In the genomic region with DNA sequence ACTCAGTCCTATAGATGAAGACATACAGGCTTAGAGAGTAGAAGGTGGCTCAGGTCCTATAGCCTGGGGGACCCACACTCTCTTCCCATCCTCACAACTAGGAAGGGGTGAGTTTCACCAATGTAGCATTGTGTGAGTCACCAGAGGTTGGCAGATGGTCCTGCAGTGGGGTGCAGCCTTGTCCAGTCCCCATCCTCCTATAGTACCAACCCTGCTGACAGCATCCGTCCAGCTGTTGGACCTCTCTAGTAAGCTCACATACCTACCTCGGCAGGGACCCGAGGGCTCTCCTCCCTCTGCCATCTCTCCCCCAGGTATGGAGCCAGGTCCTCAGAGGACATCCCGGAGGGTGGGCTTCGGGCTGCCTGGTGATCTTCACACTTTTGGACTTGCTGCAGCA, we compare ENCODE assay signal across 22 mouse cellular contexts. TPM values are rescaled to one million over a fixed set of nuclear protein-coding genes. Genes with fewer than 3 reads are reported as not detected.
"Had no signal": no experiment of that assay in that cellular context is flagged by ENCODE, and none has a peak within 500 bp of the region (broad histone marks: within the 10 kb centered on the region; RNA-seq: fewer than 3 reads in every experiment).

No protein-coding gene starts in this region.

- H3K4me3 ChIP-seq: layer of hippocampus, adult 2 months; limb, embryonic 10.5 days; limb, embryonic 13.5 days; liver, embryonic 12.5 days; liver, embryonic 15.5 days; lung, embryonic 15.5 days; megakaryocyte, embryonic 14.5 days; midbrain, embryonic 10.5 days; midbrain, embryonic 13.5 days had no signal

- H3K27ac ChIP-seq: kidney, postnatal 0 days; layer of hippocampus, adult 2 months; limb, embryonic 10.5 days; limb, embryonic 13.5 days; liver, embryonic 12.5 days; liver, embryonic 15.5 days; lung, embryonic 15.5 days; midbrain, embryonic 10.5 days; midbrain, embryonic 13.5 days; stomach, postnatal 0 days had no signal

- H3K9me3 ChIP-seq: limb, embryonic 10.5 days; limb, embryonic 13.5 days; liver, embryonic 12.5 days; liver, embryonic 15.5 days; lung, embryonic 15.5 days; megakaryocyte, embryonic 14.5 days; midbrain, embryonic 10.5 days; midbrain, embryonic 13.5 days had no signal

- H3K36me3 ChIP-seq: limb, embryonic 10.5 days; limb, embryonic 13.5 days; liver, embryonic 12.5 days; liver, embryonic 15.5 days; lung, embryonic 15.5 days; midbrain, embryonic 10.5 days; midbrain, embryonic 13.5 days had no signal

- H3K9ac ChIP-seq: limb, embryonic 13.5 days; liver, embryonic 12.5 days; liver, embryonic 15.5 days; lung, embryonic 15.5 days; midbrain, embryonic 13.5 days had no signal

- H3K4me1 ChIP-seq: liver, embryonic 15.5 days had no signal

- DNase-seq: kidney, postnatal 25 days; layer of hippocampus, adult 9-11 months; liver; lung, adult 18-20 months; lung, postnatal 36 days; thymus, adult 2 months; thymus, postnatal 14 days; thymus, postnatal 4 days had no signal

- H3K4me2 ChIP-seq: limb, embryonic 13.5 days; liver, embryonic 12.5 days; liver, embryonic 15.5 days; lung, embryonic 15.5 days; midbrain, embryonic 13.5 days had no signal

- H3K27me3 ChIP-seq: midbrain, embryonic 13.5 days had no signal

- ATAC-seq: liver, embryonic 12.5 days; midbrain, embryonic 13.5 days; midbrain, embryonic 16.5 days had no signal

RNA-seq across cellular contexts. Expression of a gene that starts 54.7 kb away (rescaled TPM):
- total RNA-seq: monocyte, adult 5-6 weeks; neutrophil, adult 5-6 weeks had no signal
